Mouse (Mus musculus) heart, postnatal 0 days (tissue): Measurements from ENCODE around the gene Ccm2.

ENCODE experiments used
- CTCF ChIP-seq: IDR thresholded peaks from 2 replicates; pipeline ENCODE4 v1.5.1; 2016; ENCODE audit warnings: antibody characterized with exemption, control low read depth, low read depth
- EP300 ChIP-seq: IDR thresholded peaks from 2 replicates; pipeline ENCODE4 v1.6.1; 2016; ENCODE audit warnings: antibody characterized with exemption, low read depth

- TF ChIP-seq EP300 (no peak), CTCF (no peak)
Measured at GRCm38 (mm10) chr11:6594845-6595244, 48.2 kb downstream of the Ccm2 start.
